Mouse (Mus musculus): ENCODE measurements around the gene Cd72. TPM values are rescaled to one million over a fixed set of nuclear protein-coding genes. Genes with fewer than 3 reads are reported as not detected.

Gene Cd72
- 6.6 TPM for polyA plus RNA-seq (2014; fragmentation: Illumina TruSeq; extraction: RNeasy Lipid Tissue Mini Kit (QIAGEN cat#74804); ENCODE audit: low replicate concordance)

GRCm38 (mm10) chr4:43454041-43454836, at the start of gene Cd72:
Gene Cd72, minus strand, starts transcription at chr4:43454628.

GRCm38 (mm10) chr4:43499407-43500333, 45.2 kb upstream of the Cd72 start, which contains the start of gene Arhgef39:
Gene Arhgef39, minus strand, starts transcription at chr4:43499695.

GRCm38 (mm10) chr4:43492821-43493185, 38.4 kb upstream of the Cd72 start, which contains the start of gene Ccdc107:
Gene Ccdc107, plus strand, starts transcription at chr4:43492900.

GRCm38 (mm10) chr4:43483535-43484091, 29.2 kb upstream of the Cd72 start, which contains the start of gene Sit1:
Gene Sit1, minus strand, starts transcription at chr4:43483734.

GRCm38 (mm10) chr4:43441639-43442038, 12.8 kb downstream of the Cd72 start, which contains the start of gene Tesk1:
Gene Tesk1, plus strand, starts transcription at chr4:43441939.

GRCm38 (mm10) chr4:43428946-43429345, 25.5 kb downstream of the Cd72 start, which contains the start of gene Fam166b:
Gene Fam166b, minus strand, starts transcription at chr4:43429134.

Other genes starting within 250 kb of the Cd72 start
- gene Atp8b5, start 187.5 kb downstream of the Cd72 start, polyA plus RNA-seq (2014; fragmentation: Illumina TruSeq; extraction: RNeasy Lipid Tissue Mini Kit (QIAGEN cat#74804); ENCODE audit: low replicate concordance): 0.15 TPM
- gene Rusc2, start 72.6 kb downstream of the Cd72 start, polyA plus RNA-seq (2014; fragmentation: Illumina TruSeq; extraction: RNeasy Lipid Tissue Mini Kit (QIAGEN cat#74804); ENCODE audit: low replicate concordance): not detected
- gene Fam166b, start 25.5 kb downstream of the Cd72 start, polyA plus RNA-seq (2014; fragmentation: Illumina TruSeq; extraction: RNeasy Lipid Tissue Mini Kit (QIAGEN cat#74804); ENCODE audit: low replicate concordance): not detected
- 0.45 TPM for gene Tesk1, start 12.7 kb downstream of the Cd72 start, polyA plus RNA-seq (2014; fragmentation: Illumina TruSeq; extraction: RNeasy Lipid Tissue Mini Kit (QIAGEN cat#74804); ENCODE audit: low replicate concordance)
- not detected for gene Sit1, start 29.1 kb upstream of the Cd72 start, polyA plus RNA-seq (2014; fragmentation: Illumina TruSeq; extraction: RNeasy Lipid Tissue Mini Kit (QIAGEN cat#74804); ENCODE audit: low replicate concordance)
- 3.3 TPM for gene Ccdc107, start 38.3 kb upstream of the Cd72 start, polyA plus RNA-seq (2014; fragmentation: Illumina TruSeq; extraction: RNeasy Lipid Tissue Mini Kit (QIAGEN cat#74804); ENCODE audit: low replicate concordance)
- gene Arhgef39, start 45.1 kb upstream of the Cd72 start, polyA plus RNA-seq (2014; fragmentation: Illumina TruSeq; extraction: RNeasy Lipid Tissue Mini Kit (QIAGEN cat#74804); ENCODE audit: low replicate concordance): 14.2 TPM
- 31.9 TPM for gene Car9, start 52.3 kb upstream of the Cd72 start, polyA plus RNA-seq (2014; fragmentation: Illumina TruSeq; extraction: RNeasy Lipid Tissue Mini Kit (QIAGEN cat#74804); ENCODE audit: low replicate concordance)
- gene Tpm2, start 69.1 kb upstream of the Cd72 start, polyA plus RNA-seq (2014; fragmentation: Illumina TruSeq; extraction: RNeasy Lipid Tissue Mini Kit (QIAGEN cat#74804); ENCODE audit: low replicate concordance): 19.6 TPM
- gene Creb3, start 107.7 kb upstream of the Cd72 start, polyA plus RNA-seq (2014; fragmentation: Illumina TruSeq; extraction: RNeasy Lipid Tissue Mini Kit (QIAGEN cat#74804); ENCODE audit: low replicate concordance): 6.1 TPM
- 35.0 TPM for gene Tln1, start 108.1 kb upstream of the Cd72 start, polyA plus RNA-seq (2014; fragmentation: Illumina TruSeq; extraction: RNeasy Lipid Tissue Mini Kit (QIAGEN cat#74804); ENCODE audit: low replicate concordance)
- gene Rgp1, start 124.1 kb upstream of the Cd72 start, polyA plus RNA-seq (2014; fragmentation: Illumina TruSeq; extraction: RNeasy Lipid Tissue Mini Kit (QIAGEN cat#74804); ENCODE audit: low replicate concordance): 2.7 TPM
- gene Gba2, start 124.2 kb upstream of the Cd72 start, polyA plus RNA-seq (2014; fragmentation: Illumina TruSeq; extraction: RNeasy Lipid Tissue Mini Kit (QIAGEN cat#74804); ENCODE audit: low replicate concordance): 0.41 TPM
- not detected for gene Msmp, start 129.9 kb upstream of the Cd72 start, polyA plus RNA-seq (2014; fragmentation: Illumina TruSeq; extraction: RNeasy Lipid Tissue Mini Kit (QIAGEN cat#74804); ENCODE audit: low replicate concordance)
- 1.0 TPM for gene Npr2, start 177.3 kb upstream of the Cd72 start, polyA plus RNA-seq (2014; fragmentation: Illumina TruSeq; extraction: RNeasy Lipid Tissue Mini Kit (QIAGEN cat#74804); ENCODE audit: low replicate concordance)
- gene Spag8, start 199.0 kb upstream of the Cd72 start, polyA plus RNA-seq (2014; fragmentation: Illumina TruSeq; extraction: RNeasy Lipid Tissue Mini Kit (QIAGEN cat#74804); ENCODE audit: low replicate concordance): not detected
- 3.7 TPM for gene Hint2, start 201.8 kb upstream of the Cd72 start, polyA plus RNA-seq (2014; fragmentation: Illumina TruSeq; extraction: RNeasy Lipid Tissue Mini Kit (QIAGEN cat#74804); ENCODE audit: low replicate concordance)
- 0.52 TPM for gene Tmem8b, start 214.3 kb upstream of the Cd72 start, polyA plus RNA-seq (2014; fragmentation: Illumina TruSeq; extraction: RNeasy Lipid Tissue Mini Kit (QIAGEN cat#74804); ENCODE audit: low replicate concordance)
- gene Fam221b, start 214.5 kb upstream of the Cd72 start, polyA plus RNA-seq (2014; fragmentation: Illumina TruSeq; extraction: RNeasy Lipid Tissue Mini Kit (QIAGEN cat#74804); ENCODE audit: low replicate concordance): not detected
- gene Olfr70, start 246.2 kb upstream of the Cd72 start, polyA plus RNA-seq (2014; fragmentation: Illumina TruSeq; extraction: RNeasy Lipid Tissue Mini Kit (QIAGEN cat#74804); ENCODE audit: low replicate concordance): not detected